Mouse (Mus musculus) cerebellum, postnatal 14 days (tissue): ENCODE results near the gene Cyth3.

Experiments
- DNase-seq, 2 experiments: peaks; one replicate each; pipeline ENCODE4 v3.0.0; 2021; ENCODE audit warnings: mixed read lengths in 2 of 2

Gene Cyth3

DNA sequence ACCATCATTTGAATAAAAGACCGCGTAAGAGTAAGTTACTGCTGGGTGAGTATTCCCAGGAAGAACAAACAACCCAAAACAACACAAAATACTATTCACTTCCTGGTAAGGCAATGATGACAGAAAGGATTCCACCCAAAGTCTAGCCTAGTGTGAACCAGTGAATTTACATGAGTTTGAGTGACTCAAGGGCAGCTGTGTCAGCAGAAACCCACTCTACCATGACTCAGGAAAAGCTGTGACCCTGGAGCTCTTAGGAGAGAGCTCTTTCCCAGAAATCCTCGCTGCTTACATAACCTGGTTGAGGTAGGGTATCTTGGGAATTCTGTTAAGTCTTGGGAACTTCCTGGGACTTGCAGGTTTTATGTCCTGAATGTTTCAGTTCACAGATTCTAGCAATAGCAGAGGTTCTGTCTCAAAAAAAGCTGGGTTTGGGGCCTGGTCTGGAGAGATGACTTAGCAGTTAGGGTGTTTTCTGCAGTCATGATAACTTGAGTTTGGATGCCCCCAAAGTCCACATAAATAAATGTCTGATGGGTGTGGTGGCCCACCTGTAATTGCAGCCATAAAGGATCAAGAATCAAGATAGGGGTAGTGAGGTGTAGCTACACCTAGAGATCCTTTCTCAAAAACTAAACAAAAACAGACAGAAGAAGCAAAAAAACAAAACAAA, 5.5 kb upstream of the Cyth3 start:
- no peak for DNase-seq

DNA sequence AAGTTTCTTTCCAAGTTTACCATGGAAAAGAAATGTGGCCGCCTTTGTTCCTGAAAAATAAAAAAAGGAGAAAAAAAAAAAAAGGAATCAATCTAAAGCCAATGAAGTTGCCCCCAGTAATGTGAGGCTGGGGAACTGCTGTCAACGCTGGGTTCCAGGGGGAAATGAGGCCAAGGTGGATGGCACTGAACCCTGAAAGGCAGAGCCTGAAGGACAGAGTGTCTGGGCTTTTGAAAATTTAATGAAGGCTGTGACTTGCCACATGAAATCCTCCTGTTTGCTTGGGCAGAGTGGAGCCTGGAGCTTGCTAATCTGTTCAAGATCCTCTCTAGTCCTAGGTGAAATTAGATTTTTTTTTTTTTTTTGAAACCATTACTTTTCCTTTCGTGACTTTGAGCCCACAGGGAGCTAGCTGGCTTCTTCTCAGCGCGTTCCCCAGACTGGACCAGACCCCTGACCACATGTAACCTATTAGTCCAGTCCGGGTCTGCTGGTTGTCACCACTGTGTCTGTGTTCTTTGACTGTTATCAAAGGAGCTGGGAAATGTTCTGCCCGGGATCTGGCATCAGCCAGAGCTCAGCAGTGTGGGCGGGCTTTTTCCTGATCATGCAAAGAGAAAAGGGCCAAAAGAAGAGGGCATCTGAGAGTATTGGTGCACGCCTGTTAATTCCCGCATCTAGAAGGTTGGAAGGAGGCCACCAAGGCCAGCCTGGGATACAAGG, 4.6 kb upstream of the Cyth3 start:
- peak in 1 of 2 experiments; percentile 13 for DNase-seq

DNA sequence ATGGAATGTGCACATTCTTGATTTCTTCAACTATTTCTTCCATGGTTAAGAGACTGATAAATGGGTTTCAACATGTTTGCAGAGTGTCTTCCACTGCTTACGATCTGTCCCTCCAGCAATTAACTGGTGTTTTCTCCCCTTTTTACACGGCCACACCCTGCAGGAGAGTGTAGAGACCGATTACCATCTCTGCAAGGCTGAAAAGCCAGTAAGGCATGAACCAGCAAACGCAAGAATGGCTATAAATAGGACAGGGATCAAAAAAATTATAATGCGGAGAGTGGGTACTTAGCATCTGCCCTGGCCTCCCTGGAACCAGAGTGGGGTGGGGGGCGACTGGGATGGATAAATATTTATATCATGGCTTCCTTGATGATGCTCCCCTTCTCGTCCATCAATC, 3.7 kb upstream of the Cyth3 start:
- DNase-seq = no peak

DNA sequence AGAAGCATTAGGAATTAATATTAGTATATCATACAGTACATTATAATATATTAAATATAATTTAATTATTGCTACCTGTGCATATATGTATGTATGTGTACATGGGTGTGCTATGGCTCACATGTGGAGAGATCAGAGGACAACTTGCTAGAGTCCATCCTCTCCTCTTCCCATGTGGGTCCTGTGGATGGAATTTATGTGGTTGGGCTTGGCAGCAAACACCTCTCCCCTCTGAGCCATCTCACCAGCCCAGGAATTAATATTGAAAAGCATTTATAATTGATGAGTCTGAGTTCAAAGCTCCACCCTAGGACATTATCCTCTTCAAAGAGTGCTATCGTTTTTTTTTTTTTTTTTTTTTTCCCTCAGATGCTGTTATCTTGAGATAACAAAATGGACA, 2.1 kb upstream of the Cyth3 start:
- no peak for DNase-seq

- peak; percentile 76 to 82 for DNase-seq
Observed at GRCm38 (mm10) chr5:143620941-143621340, 1.3 kb upstream of the Cyth3 start.

GRCm38 (mm10) chr5:143622623-143623150, 440 bp downstream of the Cyth3 start:
- no peak for DNase-seq

DNA sequence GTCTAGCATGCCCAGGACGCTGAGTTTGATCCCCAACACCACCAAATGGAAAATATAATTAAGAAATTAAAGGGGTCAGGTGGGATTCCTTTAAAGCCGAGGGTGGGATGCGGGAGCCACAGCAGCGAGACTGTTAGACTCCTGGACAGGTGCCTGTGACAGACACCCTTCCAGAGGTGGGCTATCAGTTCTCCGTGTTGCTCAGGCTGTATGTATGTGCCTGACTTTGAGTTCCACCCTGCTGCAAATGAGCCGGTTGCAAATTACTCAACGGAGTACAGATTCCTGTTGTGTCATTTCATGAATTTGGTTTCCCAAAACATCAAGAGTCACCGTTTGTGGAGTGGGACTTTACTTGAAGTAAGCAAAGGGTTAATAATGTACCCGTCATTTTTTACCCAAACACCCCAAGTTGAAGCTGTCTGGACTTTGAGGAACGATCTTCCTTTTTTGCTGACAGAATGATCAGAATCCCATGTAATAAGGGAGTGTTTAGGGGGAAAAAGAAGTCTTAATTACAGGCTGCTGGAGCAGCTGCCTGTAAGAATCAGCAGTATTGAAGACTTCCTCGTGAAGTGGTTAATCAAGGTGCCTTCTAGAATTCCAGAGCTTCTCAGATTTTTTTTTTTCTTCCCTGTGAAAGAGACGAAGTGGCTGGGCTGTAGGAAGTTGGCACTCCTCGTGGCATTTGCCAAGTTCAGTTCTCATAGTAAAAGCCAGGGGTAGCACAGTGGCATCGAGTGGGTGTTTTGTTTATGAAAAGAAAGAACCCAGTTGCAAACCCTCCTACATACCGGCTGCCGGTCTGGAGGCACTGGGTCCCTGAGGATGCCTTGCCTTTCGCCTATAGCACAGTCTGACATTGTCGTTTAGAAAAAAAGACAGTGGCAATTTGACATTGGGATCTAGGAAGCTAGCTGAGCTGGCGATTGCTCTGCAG, 1.4 kb downstream of the Cyth3 start:
- DNase-seq = peak in 1 of 2 experiments; percentile 11

DNA sequence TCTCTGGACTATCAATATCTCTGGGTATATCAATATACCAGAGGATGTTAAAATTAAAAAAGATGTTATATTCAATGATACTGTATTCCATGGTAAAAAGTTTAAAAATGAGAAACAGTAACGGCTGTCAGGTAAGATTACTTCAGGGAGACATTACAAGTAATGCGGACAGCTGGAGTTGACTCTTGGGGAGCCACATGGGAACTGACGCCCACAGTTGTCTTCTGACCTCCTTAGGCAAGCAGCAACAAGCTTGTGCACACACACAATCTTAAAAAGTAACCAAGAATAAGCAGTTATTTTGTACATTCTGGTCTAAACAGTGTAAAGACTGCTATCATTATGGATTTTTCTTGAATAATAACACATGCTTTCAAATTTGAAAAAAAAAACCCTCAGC, 2.2 kb downstream of the Cyth3 start:
- DNase-seq = no peak

GRCm38 (mm10) chr5:143625497-143625896, 3.2 kb downstream of the Cyth3 start:
- DNase-seq = no peak

GRCm38 (mm10) chr5:143625940-143626588, 3.8 kb downstream of the Cyth3 start:
- DNase-seq = no peak

GRCm38 (mm10) chr5:143627507-143627906, 5.3 kb downstream of the Cyth3 start:
- no peak for DNase-seq

DNA sequence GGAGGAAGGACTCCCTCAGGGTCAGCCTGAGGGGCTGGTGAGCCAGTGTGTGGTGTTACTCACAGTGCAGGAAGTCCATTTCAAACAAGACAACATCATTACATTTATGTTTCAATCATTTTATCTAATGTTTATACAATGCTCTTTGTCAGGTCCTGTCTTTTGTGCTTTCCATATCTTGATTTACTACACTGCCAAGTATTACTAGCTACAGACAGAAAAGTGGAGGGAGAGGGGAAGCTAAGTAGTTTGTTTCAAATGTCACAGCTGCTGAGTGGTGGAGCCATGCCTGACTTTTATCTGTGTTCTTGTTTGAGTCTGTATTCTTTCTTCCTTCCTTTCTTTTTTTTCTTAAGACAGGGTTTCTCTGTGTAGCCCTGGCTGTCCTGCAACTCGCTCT, 5.7 kb downstream of the Cyth3 start:
- no peak for DNase-seq

DNA sequence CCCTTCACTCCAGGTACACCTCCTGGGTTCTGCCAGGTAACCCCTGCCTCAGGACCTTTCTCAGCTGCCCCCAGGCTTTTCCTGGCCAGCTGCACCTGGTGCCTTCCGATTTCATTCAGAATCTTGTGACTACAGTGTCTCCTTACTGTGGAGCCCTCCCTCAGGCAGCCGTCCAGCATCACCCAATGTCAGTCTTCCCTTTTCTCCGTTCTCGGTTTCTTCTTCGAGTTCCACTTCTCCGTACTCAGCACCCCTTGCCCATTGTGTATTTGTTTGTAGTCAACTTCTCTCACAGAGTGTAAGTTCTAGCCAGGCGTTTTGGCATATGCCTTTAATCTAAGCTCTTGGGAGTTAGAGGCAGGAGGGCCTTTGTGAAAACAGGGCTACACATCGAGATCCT, 7.4 kb downstream of the Cyth3 start:
- DNase-seq = no peak

GRCm38 (mm10) chr5:143630214-143630613, 8.0 kb downstream of the Cyth3 start:
- DNase-seq = no peak

GRCm38 (mm10) chr5:143630738-143631137, 8.5 kb downstream of the Cyth3 start:
- no peak for DNase-seq

DNA sequence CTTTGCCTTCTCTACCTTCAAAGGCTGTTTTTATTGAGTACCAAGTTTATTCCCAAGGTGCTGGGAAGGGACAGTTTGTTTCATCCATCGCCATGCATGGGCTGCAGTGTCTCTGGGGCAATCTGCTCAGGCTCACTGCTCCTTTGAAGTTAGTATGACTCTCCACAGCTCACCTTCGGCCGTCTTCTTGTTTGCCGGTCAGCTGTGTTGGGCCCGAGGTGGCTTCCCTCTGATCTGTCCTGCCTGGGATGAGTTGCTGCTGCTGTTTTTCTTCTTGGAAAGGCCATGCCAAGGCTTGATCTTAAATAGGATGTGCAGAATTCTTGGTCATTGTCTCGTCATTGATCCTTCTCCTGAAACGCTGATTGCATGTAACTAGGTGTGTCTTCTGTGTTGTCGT, 9.3 kb downstream of the Cyth3 start:
- no peak for DNase-seq

- DNase-seq = no peak
Observed at GRCm38 (mm10) chr5:143632674-143633557, 10.7 kb downstream of the Cyth3 start.

DNA sequence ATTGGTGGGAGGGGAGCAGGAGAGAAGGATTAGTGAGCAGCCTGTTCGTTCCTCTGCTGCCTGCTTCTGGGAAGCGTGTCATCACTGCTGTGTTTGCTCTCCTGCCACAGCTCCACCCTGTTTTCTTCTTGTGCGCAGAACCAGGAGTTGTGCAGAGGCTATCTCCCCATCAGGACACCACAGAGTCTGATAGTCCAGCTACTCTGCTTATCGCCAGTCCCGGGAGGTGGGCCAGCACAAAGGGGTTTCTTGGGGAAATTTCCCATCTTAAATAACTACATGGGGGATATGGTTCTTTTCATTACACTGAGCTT, 11.3 kb downstream of the Cyth3 start:
- no peak for DNase-seq

DNA sequence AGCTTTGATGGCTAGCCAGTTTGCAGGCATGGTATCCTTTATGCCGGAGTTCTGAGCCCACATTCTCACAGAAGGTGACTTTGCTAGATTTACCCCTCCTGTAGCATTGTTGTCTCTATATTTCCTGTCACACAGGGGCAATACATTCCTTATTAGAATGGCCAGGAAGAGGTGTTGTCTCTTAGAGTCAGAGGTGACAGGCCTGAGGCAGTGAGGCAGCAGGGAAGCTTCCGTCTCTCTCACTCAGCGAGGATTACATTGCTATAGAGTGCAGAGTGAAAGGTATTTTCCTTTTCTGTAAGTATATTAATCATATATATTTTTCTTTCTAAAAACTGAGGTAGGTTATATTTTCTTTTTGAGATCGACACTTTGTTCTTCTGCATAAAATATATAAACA, 11.6 kb downstream of the Cyth3 start:
- no peak for DNase-seq

DNA sequence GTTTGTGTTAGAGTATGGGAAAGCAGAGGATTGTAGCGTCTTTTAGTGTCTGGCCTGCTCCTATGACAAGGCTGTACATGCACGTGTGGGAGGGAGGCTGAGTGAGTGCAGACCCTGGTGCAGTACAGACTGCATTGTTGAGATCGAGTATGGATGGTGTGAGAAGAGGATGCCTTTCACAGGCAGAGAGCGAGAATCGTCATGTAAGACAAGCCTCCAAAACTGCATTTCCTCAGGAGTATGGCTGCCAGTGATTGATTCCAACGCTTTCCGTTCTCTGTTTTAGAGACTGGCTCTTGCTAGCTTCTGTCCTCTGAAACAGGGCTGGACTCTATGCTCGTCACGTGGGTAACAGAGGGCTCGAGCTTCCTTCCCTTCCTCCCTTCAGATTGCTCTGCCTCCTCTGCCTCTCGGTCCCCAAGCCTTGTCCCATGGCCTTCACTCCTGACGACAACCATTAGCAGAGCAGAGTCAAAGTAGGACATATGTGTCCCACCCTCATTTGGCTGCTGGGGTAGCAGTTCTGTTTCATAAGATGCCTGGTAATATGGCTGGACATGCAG, 12.4 kb downstream of the Cyth3 start:
- DNase-seq = no peak

GRCm38 (mm10) chr5:143635358-143635757, 13.1 kb downstream of the Cyth3 start:
- no peak for DNase-seq
